Mouse (Mus musculus) heart, postnatal 0 days (tissue): Measurements from ENCODE around the gene Fgfr2. TPM values are rescaled to one million over a fixed set of nuclear protein-coding genes. Genes with fewer than 3 reads are reported as not detected.
"Not testable (repeated sequence)": the region's sequence is repeated elsewhere in the genome, so short reads cannot be mapped to it uniquely, and the experiment has no call there.

Experiments used
- ATAC-seq: fragments of 200-750 bp; cut with Nextera tagmentation; 2 replicates; pipeline ENCODE4 v1.8.0; 2017; ENCODE audit warnings: low read depth, moderate number of reproducible peaks, moderate library complexity; ENCODE audit not compliant: insufficient read depth
- DNase-seq: peaks from one replicate; pipeline ENCODE4 v3.0.0-alpha.2; 2016; ENCODE audit warnings: low spot score
- H3K27ac ChIP-seq: fragments of 300-500 bp; sonication (generic); 2 replicates; pipeline ENCODE4 v1.5.1; 2014; ENCODE audit warnings: low read depth, mild to moderate bottlenecking
- H3K27me3 ChIP-seq: fragments of 300-500 bp; sonication (generic); 2 replicates; pipeline ENCODE4 v1.6.1; 2014; ENCODE audit warnings: low read length, mixed read lengths; ENCODE audit not compliant: control insufficient read depth, insufficient read depth
- H3K36me3 ChIP-seq: fragments of 300-500 bp; sonication (generic); replicated peaks from 2 replicates; pipeline ENCODE4 v1.6.1; 2014; ENCODE audit warnings: low read length, mixed read lengths; ENCODE audit not compliant: control insufficient read depth, insufficient read depth
- H3K4me1 ChIP-seq: fragments of 300-500 bp; sonication (generic); 2 replicates; pipeline ENCODE4 v1.6.1; 2014; ENCODE audit warnings: antibody characterized with exemption; ENCODE audit not compliant: control insufficient read depth, insufficient read depth
- H3K4me2 ChIP-seq: fragments of 300-500 bp; sonication (generic); 2 replicates; pipeline ENCODE4 v1.6.1; 2014; ENCODE audit warnings: low read depth, mild to moderate bottlenecking, low read length, moderate library complexity
- H3K4me3 ChIP-seq: fragments of 300-500 bp; sonication (generic); 2 replicates; pipeline ENCODE4 v1.5.1; 2014; ENCODE audit warnings: low read depth, low read length
- H3K9ac ChIP-seq: fragments of 300-500 bp; sonication (generic); replicated peaks from 2 replicates; pipeline ENCODE4 v1.6.1; 2014; ENCODE audit warnings: low read depth, low read length, mixed read lengths
- H3K9me3 ChIP-seq: fragments of 300-500 bp; sonication (generic); replicated peaks from 2 replicates; pipeline ENCODE4 v1.6.1; 2016; ENCODE audit warnings: low read length; ENCODE audit not compliant: control insufficient read depth
- CTCF ChIP-seq: IDR thresholded peaks from 2 replicates; pipeline ENCODE4 v1.5.1; 2016; ENCODE audit warnings: antibody characterized with exemption, control low read depth, low read depth
- EP300 ChIP-seq: IDR thresholded peaks from 2 replicates; pipeline ENCODE4 v1.6.1; 2016; ENCODE audit warnings: antibody characterized with exemption, low read depth
- WGBS: fragments of 180-500 bp; shearing (Covaris S2); extraction: QIAGEN DNeasy Blood & Tissue Kit; methylation state at CpG from one replicate; pipeline ENCODE4 v1.1.7; 2014; 5-methylcytosine and 5-hydroxymethylcytosine counted together
- polyA plus RNA-seq: library from polyadenylated mRNA; unstranded; fragments of >200 nt; fragmentation: Nextera tagmentation; extraction: Ambion mirVana; gene quantifications from 2 replicates; pipeline ENCODE4 v1.2.1, GENCODE M21; 2015
- total RNA-seq: library from RNA; depleted of rRNA; stranded (reverse); fragments of >200 nt; gene quantifications from 2 replicates; pipeline ENCODE4 v1.2.3, GENCODE M21; 2014; ENCODE audit warnings: low replicate concordance

Gene Fgfr2
- total and polyA plus RNA-seq, 2 experiments from 2014 or later, result 3.8 to 11.5 TPM

DNA sequence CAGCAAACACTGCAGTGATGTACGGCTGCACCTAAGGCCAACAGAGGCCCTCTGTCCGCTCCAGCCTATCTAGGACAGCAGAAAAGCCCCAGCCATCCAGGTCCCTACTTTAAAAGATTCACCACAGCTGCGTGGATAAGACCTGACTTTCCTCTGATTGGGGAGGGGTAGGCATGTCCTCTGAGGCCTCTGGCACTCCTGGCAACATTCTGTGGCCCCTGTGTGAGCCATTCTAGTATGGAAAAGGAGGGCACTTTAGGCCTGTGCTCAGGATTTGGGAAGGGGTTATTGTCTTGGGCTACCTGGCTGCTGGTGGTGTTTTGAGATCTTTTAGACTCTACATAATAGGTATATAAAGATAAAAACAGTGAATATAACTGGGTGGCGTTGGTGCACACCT lies 456.6 kb downstream of the Fgfr2 start:
- Histone ChIP-seq H3K27me3 (no peaks in the 10 kb centered on the region), H3K4me2 (no peak overlapping the region), H3K27ac (no peak overlapping the region), H3K9ac (no peak overlapping the region), H3K9me3 (no peaks in the 10 kb centered on the region), H3K4me1 (peaks cover 6% of the 10 kb centered on the region; the same call in 1 of the 2 replicates), H3K36me3 (no peaks in the 10 kb centered on the region), H3K4me3 (no peak overlapping the region)
- ATAC-seq (no peak), DNase-seq (no peak)
- TF ChIP-seq CTCF (no peak), EP300 (no peak)
- 87% methylated on average over 4 of the region's 4 CpGs for WGBS

DNA sequence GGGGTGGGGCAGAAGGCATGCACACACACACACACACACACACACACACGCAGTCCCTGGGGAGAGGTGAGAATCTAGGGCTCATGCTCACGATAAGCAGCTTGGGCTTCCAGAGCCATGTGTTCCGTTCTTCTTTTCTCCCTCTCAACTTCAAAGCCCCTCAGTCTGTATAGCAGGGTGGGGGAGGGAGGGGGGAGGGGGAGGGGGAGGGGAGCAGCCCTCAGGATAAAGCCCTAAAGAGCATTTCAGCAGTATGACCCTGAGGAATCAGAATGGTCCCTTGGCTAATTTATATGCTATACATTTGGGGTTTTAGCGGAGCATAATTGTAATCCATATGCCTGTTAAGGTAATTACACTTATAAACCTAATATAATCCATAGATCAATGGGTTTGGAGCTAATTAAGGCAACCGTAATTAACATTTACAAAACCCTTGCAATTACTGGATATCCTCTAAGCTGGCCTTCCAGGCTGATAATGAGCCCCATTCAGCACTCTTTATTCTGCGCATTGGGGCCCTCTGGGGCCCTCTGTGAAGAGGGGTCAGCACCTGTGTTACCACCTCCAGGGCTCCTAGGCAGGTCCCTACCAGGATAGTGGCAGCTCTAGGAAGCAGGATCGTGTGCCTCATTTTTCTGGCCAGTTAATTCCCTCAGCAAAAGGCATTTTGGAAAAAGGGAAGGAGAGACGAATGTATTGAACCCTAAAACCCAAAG lies 457.3 kb downstream of the Fgfr2 start:
- no peak for ATAC-seq

DNA sequence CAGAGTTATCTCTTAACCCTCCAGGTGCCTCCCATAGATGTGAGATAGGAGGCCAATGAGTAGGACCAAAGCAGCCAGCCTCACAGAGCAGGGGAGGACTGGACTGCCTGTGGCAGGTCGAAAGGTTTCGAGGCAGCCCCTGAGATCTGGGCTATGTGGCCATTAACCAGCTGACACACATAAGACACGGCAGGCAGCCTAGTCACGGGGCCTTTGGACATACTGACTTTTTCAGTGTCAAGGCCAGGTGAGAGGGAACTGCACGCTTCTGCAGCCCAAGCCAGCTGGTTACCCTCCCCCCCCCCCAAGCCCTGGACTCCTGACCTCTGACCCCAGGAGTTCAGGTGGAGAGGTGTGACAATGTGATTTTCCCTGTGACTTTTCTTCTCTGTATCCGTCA lies 458.3 kb downstream of the Fgfr2 start:
- no peak overlapping the region for H3K4me2 ChIP-seq
- WGBS, result 86% methylated on average over 6 of the region's 6 CpGs
- no peak overlapping the region for H3K4me3 ChIP-seq
- TF ChIP-seq CTCF, result no peak
- H3K27ac ChIP-seq, result no peak overlapping the region
- no peaks in the 10 kb centered on the region for H3K36me3 ChIP-seq
- H3K9ac ChIP-seq, result no peak overlapping the region
- ATAC-seq (no peak), DNase-seq (no peak)
- H3K4me1 ChIP-seq, result peaks cover 16% of the 10 kb centered on the region
- no peaks in the 10 kb centered on the region for H3K9me3 ChIP-seq
- H3K27me3 ChIP-seq, result no peaks in the 10 kb centered on the region

More for the DNA sequence above, 457.3 kb downstream of the Fgfr2 start:
- no peak overlapping the region for H3K9ac ChIP-seq
- no peaks in the 10 kb centered on the region for H3K27me3 ChIP-seq
- 77% methylated on average over 8 of the region's 8 CpGs for WGBS
- H3K36me3 ChIP-seq, result no peaks in the 10 kb centered on the region
- H3K4me1 ChIP-seq, result peaks cover 12% of the 10 kb centered on the region
- TF ChIP-seq CTCF, result no peak
- TF ChIP-seq EP300, result no peak
- no peaks in the 10 kb centered on the region for H3K9me3 ChIP-seq
- no peak overlapping the region for H3K4me2 ChIP-seq
- no peak overlapping the region for H3K27ac ChIP-seq
- DNase-seq, result no peak
- H3K4me3 ChIP-seq, result no peak overlapping the region

DNA sequence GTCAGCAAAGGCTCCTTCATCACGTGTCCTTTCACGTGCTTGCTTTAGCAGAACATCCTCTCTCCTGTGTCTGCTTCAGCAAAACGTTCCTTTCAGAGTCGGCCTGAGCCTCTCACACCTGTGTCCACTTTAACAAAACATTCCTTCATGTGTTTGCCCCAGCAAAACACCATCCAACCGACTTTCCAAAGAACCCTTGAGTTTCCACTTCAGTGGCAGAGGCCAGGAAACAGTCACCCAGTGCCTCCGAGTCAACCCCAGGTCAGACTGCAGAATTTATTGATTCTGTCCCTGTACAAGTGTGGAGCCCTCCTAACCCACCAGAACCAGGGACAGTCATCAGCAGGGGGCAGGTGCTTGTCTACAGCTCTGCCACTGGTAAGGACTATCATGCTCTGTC lies 460.3 kb downstream of the Fgfr2 start:
- H3K27me3 ChIP-seq, H3K27ac ChIP-seq, H3K9me3 ChIP-seq, H3K9ac ChIP-seq, H3K4me2 ChIP-seq, ATAC-seq, H3K36me3 ChIP-seq, DNase-seq, H3K4me3 ChIP-seq: not testable (repeated sequence)
- peaks cover 22% of the 10 kb centered on the region for H3K4me1 ChIP-seq
- 65% methylated on average over 6 of the region's 6 CpGs for WGBS

DNA sequence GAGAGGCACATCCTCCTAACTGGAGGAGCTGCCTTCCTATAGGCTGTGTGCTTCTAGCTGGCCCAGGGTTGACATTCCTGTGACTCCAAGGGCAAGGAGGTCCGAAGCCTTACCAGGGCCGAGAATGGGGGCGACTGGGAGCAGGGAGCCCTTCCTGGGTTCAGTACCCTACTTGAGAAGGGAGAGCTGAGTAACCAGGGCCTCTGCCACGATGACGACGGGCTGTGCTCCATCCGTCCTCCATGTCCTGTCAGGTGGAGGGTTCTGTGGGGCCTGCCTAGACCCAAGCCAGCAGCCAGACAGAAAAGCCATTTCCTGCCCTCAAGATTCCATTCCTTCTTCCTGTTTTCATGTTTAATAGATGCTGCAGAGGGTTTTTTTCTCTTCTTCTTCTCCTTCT lies 463.5 kb downstream of the Fgfr2 start:
- no peak overlapping the region for H3K4me2 ChIP-seq
- H3K4me3 ChIP-seq, result no peak overlapping the region
- 54% methylated on average over 7 of the region's 7 CpGs for WGBS
- H3K4me1 ChIP-seq, result peaks cover 26% of the 10 kb centered on the region
- H3K9me3 ChIP-seq, result no peaks in the 10 kb centered on the region
- H3K27ac ChIP-seq, result peak overlapping the region; percentile 62
- DNase-seq (no peak), ATAC-seq (no peak)
- no peaks in the 10 kb centered on the region for H3K27me3 ChIP-seq
- H3K9ac ChIP-seq, result no peak overlapping the region
- H3K36me3 ChIP-seq, result no peaks in the 10 kb centered on the region
- TF ChIP-seq CTCF, result no peak
- TF ChIP-seq EP300, result no peak

DNA sequence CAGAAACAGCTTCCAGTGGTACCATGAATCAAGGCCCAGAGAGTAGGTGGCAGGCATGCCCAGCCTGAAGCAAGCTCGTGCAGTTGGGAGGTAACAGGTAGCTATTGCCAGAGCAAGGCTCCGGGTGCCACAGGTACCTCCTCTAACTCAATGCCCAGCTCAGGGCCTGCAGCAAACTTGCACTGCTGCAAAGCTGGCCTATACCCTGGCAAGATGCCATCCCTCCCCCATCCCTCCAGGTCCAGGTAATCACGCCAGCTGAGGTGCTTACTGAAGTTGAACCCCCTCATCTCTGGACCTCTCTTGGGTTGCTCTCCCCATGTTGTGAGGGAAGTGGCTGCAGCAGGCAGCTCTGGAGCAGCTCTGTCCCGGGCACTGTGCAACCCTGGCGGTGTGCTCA lies 464.5 kb downstream of the Fgfr2 start:
- no peak overlapping the region for H3K4me2 ChIP-seq
- H3K4me1 ChIP-seq, result peaks cover 26% of the 10 kb centered on the region
- TF ChIP-seq CTCF, result no peak
- TF ChIP-seq EP300, result no peak
- ATAC-seq (no peak), DNase-seq (no peak)
- no peaks in the 10 kb centered on the region for H3K9me3 ChIP-seq
- no peaks in the 10 kb centered on the region for H3K36me3 ChIP-seq
- peak overlapping the region; percentile 62 for H3K27ac ChIP-seq
- 78% methylated on average over 5 of the region's 5 CpGs for WGBS
- H3K27me3 ChIP-seq, result no peaks in the 10 kb centered on the region
- H3K9ac ChIP-seq, result no peak overlapping the region
- no peak overlapping the region for H3K4me3 ChIP-seq
